Mouse (Mus musculus) brain, adult 2 months (tissue): ENCODE data around the gene Ssh2.
A peak's percentile ranks its signal among the peaks of the same experiment; 100 is the strongest.

Source experiments
- DNase-seq: peaks from one replicate; pipeline ENCODE4 v3.0.0; 2011; ENCODE audit warnings: low read depth, low spot score

Ssh2 gene

DNA sequence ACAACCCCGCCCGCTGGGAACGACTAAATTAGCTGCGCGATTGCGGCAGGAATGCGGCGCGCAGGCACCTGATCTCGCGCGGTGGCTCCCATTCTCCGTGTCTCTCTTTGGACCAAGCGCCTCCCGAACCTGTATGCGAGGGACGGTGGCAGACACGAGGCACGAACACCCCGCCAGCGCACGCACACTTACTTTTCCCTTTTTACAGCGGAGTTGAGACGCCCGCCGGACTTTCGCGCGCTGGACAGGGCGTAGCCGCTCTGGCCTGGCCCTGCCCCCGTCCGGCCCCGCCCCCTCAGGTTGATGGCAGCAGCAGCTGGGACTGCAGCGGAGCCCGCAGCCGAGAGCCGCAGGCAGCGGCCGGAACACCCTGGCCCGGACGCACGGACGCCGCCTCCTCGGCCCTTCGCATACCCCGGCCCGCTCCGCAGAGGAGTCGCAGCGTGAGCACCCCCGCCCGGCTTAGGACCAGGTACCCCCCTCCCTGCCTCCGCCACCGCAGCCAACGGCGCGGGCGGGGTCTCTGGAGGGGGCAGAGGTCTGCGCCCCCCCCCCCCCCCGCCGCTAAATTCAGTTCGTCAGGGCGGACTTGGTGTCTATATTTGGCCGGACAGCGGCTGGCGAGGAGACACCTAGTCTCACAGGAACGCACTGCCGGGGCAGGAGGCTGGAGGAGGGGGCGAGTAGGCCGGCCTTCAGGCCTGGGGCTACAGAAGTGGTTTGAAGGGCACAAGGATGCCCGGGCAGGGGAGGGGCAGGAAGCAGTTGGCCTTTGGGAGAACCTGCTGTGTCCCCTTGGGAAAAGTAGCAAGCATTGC lies 246.4 kb downstream of the Ssh2 start, which contains the start of gene Coro6:
Gene Coro6, plus strand, starts transcription at position 129 of the 818 bp plus-strand sequence.
- DNase-seq, result peak; percentile 56

DNA sequence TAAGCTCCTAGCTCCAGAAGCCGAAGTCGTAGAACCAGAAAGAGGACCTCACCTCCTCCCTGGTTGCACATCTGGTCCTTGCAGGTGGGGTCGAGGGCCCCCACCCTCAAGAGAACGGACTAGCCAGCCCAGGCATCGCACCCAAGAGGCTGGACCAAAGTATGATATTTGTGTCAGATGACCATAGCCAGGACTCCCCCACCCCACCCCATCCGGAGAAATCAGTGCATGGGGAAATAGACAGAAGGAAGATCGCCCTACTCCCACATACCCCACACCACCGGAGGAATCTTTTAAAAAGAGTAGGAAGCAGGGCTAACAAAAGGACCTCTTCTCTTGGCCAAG lies 247.0 kb downstream of the Ssh2 start:
- no peak for DNase-seq

DNA sequence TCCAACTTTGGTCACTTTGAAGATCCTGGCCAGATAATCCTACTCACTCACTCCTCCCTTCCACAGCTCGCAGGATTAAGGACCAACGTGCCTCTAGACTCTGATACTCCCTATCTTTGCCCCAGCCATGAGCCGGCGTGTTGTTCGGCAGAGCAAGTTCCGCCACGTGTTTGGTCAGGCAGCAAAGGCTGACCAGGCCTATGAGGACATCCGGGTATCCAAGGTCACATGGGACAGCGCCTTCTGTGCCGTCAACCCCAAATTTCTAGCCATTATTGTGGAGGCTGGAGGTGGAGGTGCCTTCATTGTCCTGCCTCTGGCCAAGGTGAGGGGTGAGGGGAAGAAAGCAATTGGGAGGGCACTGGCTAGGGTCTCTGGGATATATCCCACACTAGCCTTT lies 247.7 kb downstream of the Ssh2 start:
- no peak for DNase-seq

DNA sequence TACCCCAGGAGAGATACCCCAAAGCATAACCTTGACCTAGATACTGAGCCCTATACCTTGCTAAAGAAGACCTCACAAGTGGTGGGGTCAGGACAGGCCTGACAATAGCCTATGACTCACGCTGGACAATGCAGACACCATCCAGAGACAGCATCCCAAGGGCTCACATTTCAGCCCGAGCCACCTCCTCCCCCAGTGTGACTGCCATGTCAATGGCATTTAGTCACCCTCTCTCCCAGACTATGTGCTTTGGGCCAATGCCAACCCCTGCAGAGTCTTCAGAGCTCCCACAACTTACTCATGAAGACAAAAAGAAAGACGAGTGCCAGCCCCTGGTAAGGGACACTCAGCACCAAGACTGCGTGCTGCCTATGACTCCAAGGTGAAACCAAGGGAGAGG lies 248.6 kb downstream of the Ssh2 start:
- DNase-seq, result peak; percentile 59

DNA sequence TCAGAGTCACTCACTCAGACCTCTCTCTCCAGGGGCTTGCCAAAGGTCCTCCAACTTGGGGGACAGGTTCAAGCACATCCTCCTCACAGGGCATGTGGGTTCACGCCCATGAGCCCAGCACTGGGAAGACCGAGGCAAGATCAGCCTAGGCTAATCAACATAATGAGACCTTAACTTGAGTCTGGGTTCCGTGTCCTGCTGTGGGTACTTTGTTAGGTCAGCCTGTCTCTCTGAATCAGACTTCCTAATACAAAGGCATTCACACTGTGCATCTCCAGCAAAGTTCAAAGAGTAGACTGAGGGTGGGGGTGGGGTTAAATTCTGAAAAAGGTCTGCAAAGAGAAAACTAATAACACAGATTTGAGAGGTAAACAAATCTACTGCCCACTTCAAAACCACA lies 249.0 kb downstream of the Ssh2 start:
- DNase-seq, result no peak

DNA sequence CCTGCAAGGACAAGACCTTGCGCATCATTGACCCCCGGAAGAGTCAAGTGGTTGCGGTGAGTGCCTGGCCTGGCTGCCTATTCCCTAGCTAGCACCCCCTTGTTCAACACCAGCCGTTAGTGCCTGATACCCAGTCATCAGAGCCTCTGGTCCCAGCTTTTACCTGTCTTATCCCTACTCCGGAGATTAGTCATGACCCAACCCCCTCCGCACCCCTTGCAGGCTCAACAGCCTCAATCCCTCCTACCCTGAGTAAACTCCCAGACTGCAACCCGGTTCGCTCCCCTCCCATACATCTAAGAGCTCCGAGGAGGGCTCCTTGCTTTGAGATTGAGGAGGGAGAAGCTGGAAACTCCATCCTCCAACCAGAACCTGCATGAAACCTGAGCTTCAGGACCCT lies 250.5 kb downstream of the Ssh2 start:
- no peak for DNase-seq

DNA sequence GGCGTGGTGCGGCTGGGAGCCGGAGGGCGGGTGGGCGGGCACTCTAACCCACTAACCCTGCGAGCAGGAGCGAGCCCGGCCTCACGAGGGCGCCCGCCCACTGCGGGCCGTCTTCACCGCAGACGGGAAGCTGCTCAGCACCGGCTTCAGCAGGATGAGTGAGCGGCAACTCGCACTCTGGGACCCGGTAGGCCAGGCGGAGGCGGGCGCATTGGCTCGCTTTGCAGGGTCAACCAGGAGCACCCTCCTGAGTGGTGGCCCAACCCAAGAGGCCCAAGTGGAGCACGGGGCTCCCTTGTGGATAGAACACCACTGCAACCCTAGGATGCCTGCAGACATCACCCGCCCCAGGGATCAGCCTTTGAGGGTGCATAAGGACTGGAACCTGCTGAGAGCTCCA lies 251.1 kb downstream of the Ssh2 start:
- peak; percentile 75 for DNase-seq

DNA sequence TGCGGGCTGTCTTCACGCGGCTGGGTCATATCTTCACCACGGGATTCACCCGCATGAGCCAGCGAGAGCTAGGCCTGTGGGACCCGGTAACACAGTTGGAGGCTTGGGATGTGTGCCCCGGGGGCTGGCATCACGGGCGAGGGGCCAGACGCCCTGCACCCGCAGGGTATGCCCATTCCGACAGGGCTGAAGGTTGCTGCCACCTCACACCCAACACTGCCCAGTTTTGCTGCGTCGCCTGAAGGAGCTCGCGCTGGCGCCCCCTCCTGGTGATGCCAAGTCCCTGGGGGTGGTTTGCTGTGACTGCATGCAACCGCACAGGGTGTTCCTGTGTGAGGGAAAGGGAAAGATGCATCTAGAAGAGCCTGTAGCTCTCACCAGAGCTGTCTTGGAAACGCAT lies 251.7 kb downstream of the Ssh2 start:
- peak; percentile 90 for DNase-seq

DNA sequence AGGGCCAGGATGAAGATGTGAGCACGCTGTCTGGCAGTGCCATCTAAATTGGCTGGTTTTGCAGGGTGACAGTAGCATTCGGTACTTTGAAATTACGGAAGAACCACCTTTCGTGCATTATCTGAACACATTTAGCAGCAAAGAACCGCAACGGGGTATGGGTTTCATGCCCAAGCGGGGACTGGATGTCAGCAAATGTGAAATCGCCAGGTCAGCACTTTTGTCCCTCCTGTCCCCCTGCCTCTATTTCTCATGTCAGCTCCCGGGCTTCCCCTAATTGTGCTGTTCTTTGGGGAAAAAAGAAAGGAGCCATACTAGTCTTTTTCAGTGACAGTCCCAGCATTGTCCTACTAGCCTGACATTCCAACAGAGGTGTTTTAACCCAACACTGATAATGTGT lies 252.3 kb downstream of the Ssh2 start:
- DNase-seq, result no peak

DNA sequence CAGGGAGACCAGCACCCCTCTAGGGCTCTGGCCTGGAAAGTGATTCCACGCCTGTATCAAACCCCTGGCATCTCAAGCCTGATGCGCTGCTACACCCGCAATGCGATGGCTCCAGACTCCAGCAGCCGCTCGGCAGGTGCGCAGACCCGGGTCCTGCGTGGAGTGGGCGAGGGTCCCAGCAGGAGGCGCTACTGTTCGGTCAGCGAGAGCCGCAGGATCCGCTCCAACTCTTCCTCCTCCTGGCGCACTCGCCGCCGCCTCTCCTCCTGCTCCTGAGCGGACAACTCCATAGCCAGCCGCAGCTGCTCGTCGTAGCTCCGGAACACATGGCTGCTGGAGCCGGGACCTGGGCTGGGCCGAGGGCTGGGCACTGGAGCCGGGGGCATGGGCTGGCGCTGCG lies 255.3 kb downstream of the Ssh2 start:
- DNase-seq, result no peak

DNA sequence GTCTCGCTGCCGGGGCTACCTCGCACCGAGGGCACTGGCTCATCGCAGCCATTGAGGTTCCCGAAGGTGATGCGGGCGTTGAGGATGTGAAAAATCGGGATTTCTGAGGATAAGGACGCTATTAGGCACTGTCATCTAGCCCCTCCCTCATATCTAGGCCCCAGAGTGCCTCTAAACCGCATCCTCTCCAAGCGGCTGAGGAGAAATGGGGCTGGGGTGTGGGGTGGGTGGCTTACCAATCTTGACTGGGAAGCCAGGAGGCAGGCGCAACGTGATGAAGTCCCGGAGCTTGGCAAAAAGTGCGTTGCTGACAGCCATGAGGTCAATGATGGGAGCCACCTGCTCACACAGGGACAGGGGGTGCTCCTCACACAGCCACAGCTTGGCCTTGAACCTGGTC lies 256.7 kb downstream of the Ssh2 start:
- no peak for DNase-seq

DNA sequence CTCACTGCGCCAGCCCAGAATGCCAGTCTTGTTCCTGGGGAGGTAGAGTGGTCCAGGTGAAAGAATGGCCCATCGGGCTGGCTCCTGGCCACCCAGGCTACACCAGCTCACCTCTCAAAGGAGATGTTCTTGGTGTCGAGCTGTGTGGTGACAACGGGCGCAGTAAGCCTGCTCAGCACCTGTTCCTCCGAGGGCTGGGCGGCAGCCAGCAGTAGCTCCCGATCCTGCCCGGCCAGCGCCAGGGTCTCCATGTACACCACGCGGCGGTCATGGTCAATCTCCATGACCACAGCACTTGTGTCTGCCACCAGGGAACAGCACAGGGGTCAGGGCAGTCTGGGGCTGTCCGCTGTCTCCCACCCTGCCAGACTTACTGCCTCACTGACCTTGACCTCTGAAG lies 260.1 kb downstream of the Ssh2 start:
- DNase-seq, result no peak

DNA sequence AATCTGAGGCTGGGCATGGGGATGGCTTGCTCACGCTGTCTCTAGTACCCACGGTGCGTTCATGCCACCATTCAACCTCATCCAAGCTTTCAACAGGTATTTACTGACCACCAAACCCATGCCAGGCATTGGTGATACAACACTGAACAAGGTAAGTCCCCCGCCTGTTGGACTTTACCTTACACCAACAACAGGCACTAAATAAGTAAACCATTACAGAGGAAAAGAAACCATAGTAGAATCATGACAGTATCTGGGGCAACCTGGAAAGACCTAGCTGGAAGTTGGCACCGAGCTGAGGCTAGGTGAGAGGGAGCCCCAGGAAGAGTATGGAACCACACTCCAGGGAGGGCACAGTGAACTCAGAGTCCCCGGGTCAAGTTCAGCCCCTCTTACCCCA lies 260.8 kb downstream of the Ssh2 start:
- DNase-seq, result no peak

DNA sequence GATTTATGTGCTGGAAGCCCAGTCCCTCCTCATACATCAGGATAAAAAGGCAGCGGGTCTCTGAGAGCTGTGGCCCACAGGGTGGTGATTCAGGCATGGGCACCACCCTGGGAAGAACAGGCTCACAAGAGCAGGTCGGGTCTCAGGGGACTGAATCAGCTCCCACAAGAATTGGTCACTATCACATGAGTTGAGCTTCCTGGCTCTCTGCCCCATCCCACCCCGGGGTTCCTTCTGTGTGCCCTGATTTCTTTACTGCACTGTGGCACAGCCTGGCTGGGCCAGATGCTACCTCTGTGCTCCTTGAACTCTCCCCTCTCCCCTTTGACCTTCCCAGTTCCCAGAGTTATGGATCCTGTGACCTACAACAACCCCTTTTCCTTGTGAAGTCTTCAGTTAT lies 267.0 kb downstream of the Ssh2 start:
- no peak for DNase-seq

DNA sequence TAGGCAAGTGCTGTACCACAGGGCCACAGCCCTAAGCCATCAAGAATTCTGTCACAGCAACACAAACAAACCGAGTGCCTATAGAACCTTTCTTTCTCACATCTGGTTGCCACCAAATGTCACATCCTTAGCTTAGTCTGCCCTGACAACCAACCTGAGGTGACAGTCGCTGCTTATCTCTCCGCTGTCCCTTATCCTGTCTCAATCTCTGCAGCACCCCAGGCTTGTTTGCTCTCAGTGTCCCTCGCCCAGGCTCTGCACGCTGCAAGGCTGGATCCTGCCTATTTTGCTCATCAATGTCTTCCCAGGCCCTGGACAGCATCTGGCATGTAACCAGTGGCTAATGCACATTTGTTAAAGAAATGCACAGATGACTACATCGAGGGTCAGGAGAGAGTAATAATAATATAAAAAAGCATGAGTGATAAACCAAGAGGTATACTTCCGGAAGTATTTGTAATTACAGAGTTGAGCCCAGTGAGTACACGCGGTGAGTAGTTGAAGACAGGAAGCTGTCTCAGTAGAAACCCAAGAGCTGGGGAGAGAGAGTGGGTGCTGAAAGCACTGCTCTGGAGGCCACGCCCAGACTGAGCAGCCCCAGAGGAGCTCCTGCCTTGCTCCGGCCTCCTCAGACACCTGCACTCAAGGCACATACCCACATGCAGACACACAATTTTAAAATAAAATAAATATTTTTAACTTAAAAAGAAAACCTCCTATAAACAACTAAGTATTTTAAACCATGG lies 267.6 kb downstream of the Ssh2 start:
- no peak for DNase-seq

DNA sequence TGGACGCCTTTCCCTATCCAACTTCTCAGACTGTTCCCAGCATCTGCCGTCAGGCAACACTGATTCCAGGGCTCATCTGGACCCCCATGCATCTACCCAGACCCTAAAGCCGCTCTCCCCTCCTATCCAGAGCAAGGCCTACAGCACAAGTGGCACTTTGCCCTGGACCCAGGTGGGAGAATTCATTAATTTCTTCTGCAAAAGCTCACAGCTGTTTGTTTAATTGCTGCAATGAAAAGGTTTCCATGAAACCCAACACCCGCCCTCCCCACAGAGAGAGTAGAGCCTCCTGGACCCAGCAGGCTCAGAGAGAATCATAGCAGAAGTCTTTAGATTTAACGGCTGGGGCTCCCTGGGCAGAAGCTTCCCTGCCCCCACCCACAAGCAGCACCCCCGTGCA lies 269.1 kb downstream of the Ssh2 start:
- DNase-seq, result no peak

DNA sequence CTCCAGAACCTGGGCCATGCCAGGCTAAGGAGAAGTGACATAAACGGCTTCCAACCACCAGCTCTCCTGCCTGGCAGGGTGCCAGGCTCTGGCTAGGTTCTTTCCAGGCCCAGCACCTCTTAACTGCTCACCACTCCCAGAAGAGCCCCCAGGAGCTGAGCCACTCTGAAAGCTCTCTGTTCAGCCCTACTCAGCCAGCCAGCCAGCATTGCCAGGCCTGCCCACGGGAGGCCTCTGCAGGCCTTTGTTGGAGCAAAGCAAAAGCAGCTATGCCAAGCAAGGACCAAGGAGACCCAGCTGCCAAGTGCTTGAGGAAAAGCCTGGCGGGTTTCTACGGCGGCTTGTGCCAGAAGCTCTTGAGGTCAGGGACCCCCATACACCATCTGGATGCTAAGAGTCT lies 270.7 kb downstream of the Ssh2 start:
- peak; percentile 77 for DNase-seq

DNA sequence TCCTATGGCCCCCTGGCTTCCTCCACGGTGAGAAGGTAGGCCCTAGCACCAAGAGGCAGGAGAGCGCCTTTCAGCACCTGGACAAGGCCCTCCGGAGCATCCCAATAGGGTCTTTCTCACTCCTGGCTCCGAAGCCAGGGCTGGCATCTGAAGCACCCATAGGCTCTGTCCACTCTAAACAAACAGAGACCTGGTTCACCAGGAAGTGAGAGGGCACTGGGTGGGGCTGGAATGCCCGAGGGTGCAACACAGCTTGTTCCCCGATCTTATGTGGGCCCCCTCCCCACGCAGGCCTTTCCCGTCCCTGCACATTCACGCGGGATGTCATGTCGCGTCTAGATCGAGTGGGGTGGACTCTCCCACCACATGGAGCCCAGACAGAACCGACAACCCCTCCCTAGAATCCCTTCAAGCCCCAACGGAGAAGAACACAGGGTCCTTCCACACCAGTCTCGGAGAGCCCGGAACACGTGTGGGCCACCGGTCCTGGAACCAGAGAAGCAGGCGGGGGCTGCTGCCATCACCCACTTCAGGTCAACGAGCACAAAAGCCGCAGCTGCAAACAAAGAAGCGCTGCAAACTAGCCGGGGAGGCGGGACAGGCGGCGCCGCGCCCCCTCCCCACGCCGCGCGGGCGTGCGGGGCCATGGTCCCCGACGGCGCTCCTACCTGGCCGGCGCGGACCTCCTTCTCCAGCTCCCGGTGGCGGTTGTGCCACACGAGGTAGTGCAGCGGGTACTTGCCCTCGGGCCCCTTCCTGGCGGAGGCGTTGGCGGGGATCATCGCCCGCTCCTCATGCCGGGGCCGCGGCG lies 272.9 kb downstream of the Ssh2 start:
- DNase-seq, result no peak

DNA sequence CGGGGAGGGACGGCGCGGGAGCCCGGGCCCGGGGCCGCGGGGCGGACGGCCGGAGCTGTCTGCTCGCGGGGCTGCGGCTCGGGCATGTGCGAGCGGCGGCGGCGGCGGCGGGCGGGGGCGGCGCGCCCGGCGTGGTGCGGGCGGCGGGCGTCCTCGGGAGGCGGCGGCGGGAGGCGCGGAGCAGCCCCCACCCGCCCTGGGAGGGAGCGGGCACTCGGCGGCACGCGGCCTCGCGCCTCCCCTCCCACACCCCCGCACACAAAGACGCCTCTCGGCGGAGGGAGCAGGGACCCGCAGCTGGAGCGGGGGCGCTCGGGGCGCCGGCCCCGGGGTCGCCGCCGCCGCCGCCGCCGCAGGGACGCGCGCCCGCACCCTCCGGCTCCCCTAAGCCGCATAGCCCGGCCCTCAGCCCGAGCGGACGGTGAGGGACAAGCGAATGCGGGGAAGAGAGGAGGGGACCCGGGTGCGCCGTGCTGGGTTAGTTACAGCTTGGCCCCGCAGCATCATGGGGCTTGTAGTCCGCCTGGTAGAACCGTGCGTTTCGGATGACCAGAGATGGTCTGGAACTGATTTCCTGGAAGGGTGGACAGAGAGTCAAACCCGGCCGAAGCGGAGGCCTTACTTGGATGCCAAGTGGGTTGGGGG lies 273.6 kb downstream of the Ssh2 start, which contains the start of gene Ankrd13b:
Gene Ankrd13b, minus strand, starts transcription at position 88 of the 645 bp plus-strand sequence.
- DNase-seq, result peak; percentile 94

DNA sequence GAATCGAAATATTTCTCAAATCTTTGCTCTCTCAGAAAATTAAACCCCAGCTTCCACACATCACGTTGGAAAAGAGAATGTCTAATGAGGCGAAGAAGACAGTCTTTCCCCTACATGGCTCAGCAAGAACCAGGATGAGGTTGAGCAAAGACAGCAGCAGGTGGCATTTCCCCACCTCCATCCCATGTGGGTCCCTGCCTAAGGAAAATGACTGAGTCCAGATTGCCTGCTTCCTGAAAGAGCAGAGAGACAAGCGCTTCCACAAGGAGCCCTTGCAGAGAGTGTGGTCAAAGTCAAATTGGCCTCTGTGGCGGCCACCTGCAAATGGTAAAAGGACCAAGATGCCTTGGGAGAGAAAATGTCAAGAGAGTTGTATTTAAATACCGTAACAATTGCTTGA lies 274.4 kb downstream of the Ssh2 start:
- DNase-seq, result peak; percentile 78

DNA sequence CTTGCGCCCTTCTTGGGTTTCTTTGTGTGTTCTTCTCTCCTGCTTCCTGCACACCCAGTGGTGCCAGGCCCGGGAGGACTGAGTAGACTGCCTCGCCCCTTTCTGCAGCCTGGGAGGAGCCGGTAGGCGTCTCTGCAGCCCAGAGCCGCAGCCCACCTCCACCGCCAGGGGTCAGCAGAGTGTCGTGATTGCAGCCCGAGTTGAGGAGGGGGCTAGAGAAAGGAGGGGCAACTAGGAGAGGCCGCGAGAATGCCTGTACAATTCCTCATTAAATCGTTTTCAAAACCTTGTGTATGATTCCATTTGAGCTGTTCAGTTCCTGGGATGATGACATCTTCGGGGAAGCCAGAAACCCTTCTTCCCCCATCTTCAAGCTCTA lies 275.0 kb downstream of the Ssh2 start:
- peak; percentile 95 for DNase-seq
